Mouse (Mus musculus) left cerebral cortex, adult 11 months (tissue): ENCODE data around the gene Chpf2.
"Not testable (repeated sequence)": the region's sequence is repeated elsewhere in the genome, so short reads cannot be mapped to it uniquely, and the experiment has no call there.

Experiments used
- DNase-seq: peaks from one replicate; pipeline ENCODE4 v3.0.0; 2022; ENCODE audit warnings: low spot score

Chpf2 gene

GRCm38 (mm10) chr5:24586547-24587199, at the start of gene Chpf2:
Gene Chpf2 (plus strand): TSS chr5:24586741.
- no peak for DNase-seq

- DNase-seq, result no peak
Measured at GRCm38 (mm10) chr5:24537618-24538017, 48.9 kb upstream of the Chpf2 start.

- no peak for DNase-seq
Measured at GRCm38 (mm10) chr5:24539571-24540296, 46.8 kb upstream of the Chpf2 start.

GRCm38 (mm10) chr5:24540387-24541143, 46.0 kb upstream of the Chpf2 start, which contains the start of gene Asb10:
Gene Asb10 (minus strand): TSS chr5:24540978.
- no peak for DNase-seq

GRCm38 (mm10) chr5:24541144-24541569, 45.4 kb upstream of the Chpf2 start:
- DNase-seq, result no peak

- no peak for DNase-seq
Measured at GRCm38 (mm10) chr5:24542643-24543042, 43.9 kb upstream of the Chpf2 start.

GRCm38 (mm10) chr5:24550598-24551316, 35.8 kb upstream of the Chpf2 start:
- DNase-seq, result no peak

- DNase-seq, result no peak
Measured at GRCm38 (mm10) chr5:24551317-24551688, 35.2 kb upstream of the Chpf2 start.

GRCm38 (mm10) chr5:24553621-24554244, 32.8 kb upstream of the Chpf2 start:
- DNase-seq, result no peak

- not testable (repeated sequence) for DNase-seq
Measured at GRCm38 (mm10) chr5:24555335-24555734, 31.2 kb upstream of the Chpf2 start.

- no peak for DNase-seq
Measured at GRCm38 (mm10) chr5:24556709-24557108, 29.8 kb upstream of the Chpf2 start, which contains the start of gene 4931409K22Rik. Gene 4931409K22Rik (minus strand): TSS chr5:24556809.

GRCm38 (mm10) chr5:24575948-24576347, 10.6 kb upstream of the Chpf2 start:
- DNase-seq, result no peak

- DNase-seq, result no peak
Measured at GRCm38 (mm10) chr5:24576801-24577182, 9.7 kb upstream of the Chpf2 start.

GRCm38 (mm10) chr5:24577183-24577929, 9.2 kb upstream of the Chpf2 start, which contains the start of gene Abcf2:
Gene Abcf2 (minus strand): TSS chr5:24577467.
- peak; percentile 100 for DNase-seq

GRCm38 (mm10) chr5:24578109-24578963, 8.2 kb upstream of the Chpf2 start:
- DNase-seq, result no peak

GRCm38 (mm10) chr5:24586106-24586505, 435 bp upstream of the Chpf2 start:
- DNase-seq, result no peak

- DNase-seq, result no peak
Measured at GRCm38 (mm10) chr5:24587200-24587577, 648 bp downstream of the Chpf2 start.

- no peak for DNase-seq
Measured at GRCm38 (mm10) chr5:24589511-24590500, 3.3 kb downstream of the Chpf2 start.
